Mouse (Mus musculus) stomach, embryonic 15.5 days (tissue): ENCODE data around the gene Msn. TPM values are rescaled to one million over a fixed set of nuclear protein-coding genes. Genes with fewer than 3 reads are reported as not detected.
"Not testable (repeated sequence)": the region's sequence is repeated elsewhere in the genome, so short reads cannot be mapped to it uniquely, and the experiment has no call there.

Experiments used
- ATAC-seq: fragments of 200-750 bp; cut with Nextera tagmentation; 2 replicates; pipeline ENCODE4 v1.8.0; 2017; ENCODE audit warnings: low read depth, moderate number of reproducible peaks, moderate TSS enrichment; ENCODE audit not compliant: insufficient read depth, low FRiP score
- H3K27ac ChIP-seq: fragments of 300-500 bp; sonication (generic); 2 replicates; pipeline ENCODE4 v1.5.1; 2015; ENCODE audit warnings: mild to moderate bottlenecking, inconsistent platforms
- H3K27me3 ChIP-seq: fragments of 300-500 bp; sonication (generic); replicated peaks from 2 replicates; pipeline ENCODE4 v1.6.1; 2015; ENCODE audit warnings: inconsistent platforms
- H3K36me3 ChIP-seq: fragments of 300-500 bp; sonication (generic); 2 replicates; pipeline ENCODE4 v1.6.1; 2015; ENCODE audit warnings: inconsistent platforms
- H3K4me1 ChIP-seq: fragments of 300-500 bp; sonication (generic); 2 replicates; pipeline ENCODE4 v1.6.1; 2015; ENCODE audit warnings: inconsistent platforms
- H3K4me2 ChIP-seq: fragments of 300-500 bp; sonication (generic); 2 replicates; pipeline ENCODE4 v1.6.1; 2015; ENCODE audit warnings: mild to moderate bottlenecking, inconsistent platforms
- H3K4me3 ChIP-seq: fragments of 300-500 bp; sonication (generic); replicated peaks from 2 replicates; pipeline ENCODE4 v1.5.1; 2015; ENCODE audit warnings: inconsistent platforms
- H3K9ac ChIP-seq: fragments of 300-500 bp; sonication (generic); 2 replicates; pipeline ENCODE4 v1.6.1; 2015; ENCODE audit warnings: inconsistent platforms
- H3K9me3 ChIP-seq: fragments of 300-500 bp; sonication (generic); 2 replicates; pipeline ENCODE4 v1.6.1; 2016; ENCODE audit warnings: inconsistent platforms
- WGBS: fragments of 180-500 bp; shearing (Covaris S2); methylation state at CpG from one replicate; pipeline ENCODE4 v1.1.7; 2015; 5-methylcytosine and 5-hydroxymethylcytosine counted together
- polyA plus RNA-seq: library from polyadenylated mRNA; unstranded; fragments of >200 nt; fragmentation: Nextera tagmentation; extraction: Ambion mirVana; gene quantifications from 2 replicates; pipeline ENCODE4 v1.2.1, GENCODE M21; 2015

Gene Msn
- polyA plus RNA-seq, 1 experiment from 2014 or later, result 76.6 TPM

DNA sequence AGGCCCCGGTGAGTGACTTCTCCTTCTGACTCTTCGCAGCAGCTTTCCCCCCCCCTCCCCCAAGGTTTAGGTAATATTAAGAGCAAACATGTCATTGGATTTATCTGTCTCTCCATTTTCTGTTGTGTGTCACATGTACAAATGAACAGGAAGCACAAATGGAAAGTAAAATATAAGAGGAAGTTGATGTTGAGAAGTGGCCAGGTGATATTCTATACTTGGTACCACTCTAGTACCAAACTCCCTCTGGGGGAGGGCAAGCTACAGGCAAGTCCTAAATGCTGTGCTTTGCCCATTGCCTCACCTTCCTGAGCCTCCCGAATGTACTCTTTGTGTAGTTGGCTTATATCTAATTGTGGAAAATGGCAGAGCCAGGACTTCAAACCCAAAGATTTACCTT lies 62.1 kb downstream of the Msn start:
- WGBS, result 90% methylated on average over 3 of the region's 3 CpGs
- no peak overlapping the region for H3K4me3 ChIP-seq
- no peak for ATAC-seq
- H3K4me1 ChIP-seq, result no peaks in the 10 kb centered on the region
- H3K36me3 ChIP-seq, result no peaks in the 10 kb centered on the region
- H3K27me3 ChIP-seq, result no peaks in the 10 kb centered on the region
- H3K27ac ChIP-seq, result no peak overlapping the region
- no peaks in the 10 kb centered on the region for H3K9me3 ChIP-seq
- no peak overlapping the region for H3K4me2 ChIP-seq
- H3K9ac ChIP-seq, result no peak overlapping the region

DNA sequence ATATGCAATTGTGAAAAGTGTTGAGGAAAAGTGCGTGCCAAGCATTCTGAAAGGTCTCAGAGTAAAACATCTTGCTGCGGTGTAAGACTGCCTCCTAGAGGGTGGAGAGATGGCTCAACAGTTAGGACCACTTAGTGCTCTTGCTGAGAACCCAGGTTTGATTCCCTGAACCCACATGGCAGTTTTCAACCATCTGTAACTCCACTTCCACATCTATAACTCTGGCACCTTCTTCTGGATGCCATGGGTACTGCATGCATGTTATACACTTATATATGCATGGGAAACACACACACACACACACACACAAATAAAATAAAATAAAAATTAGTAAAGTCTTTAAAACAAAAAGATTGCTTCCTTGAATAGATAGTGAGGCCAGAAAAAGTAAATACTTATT lies 66.7 kb downstream of the Msn start:
- no peaks in the 10 kb centered on the region for H3K4me1 ChIP-seq

DNA sequence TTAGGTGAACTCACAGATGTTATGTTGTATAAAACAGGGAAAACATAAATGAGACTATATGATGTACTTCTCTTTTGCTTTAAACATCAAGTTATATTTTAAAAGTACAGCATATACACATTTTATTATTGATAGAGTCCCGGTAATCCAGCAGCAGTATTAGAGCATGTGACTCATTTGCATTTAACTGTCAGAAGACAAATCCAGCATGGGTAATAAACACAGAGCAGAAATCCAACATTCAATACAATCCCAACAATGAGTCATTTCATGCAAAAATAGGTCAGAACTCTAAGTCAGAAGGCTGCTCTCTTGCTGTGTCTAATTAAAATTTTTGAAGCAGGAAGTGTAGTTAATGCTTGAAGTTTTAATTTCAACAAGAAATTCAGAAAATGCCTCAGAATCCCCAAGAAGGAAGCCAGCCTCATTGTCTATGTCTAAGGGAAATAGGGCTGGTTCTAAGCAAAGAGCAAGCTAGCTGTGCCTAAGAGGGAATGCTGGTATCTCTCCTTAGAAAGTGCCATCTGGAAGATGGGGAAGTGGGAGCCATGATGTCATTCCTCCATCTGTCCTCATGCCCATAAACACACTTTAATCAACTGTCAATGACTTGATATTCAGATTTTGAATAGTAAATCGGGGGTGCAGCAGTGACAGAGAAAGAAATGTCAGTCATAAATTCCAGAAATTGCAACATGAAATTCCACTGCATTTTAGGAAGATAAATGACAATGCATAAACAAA lies 76.0 kb downstream of the Msn start:
- WGBS, result 77% methylated on average over 2 of the region's 2 CpGs
- no peaks in the 10 kb centered on the region for H3K4me1 ChIP-seq
- no peak overlapping the region for H3K4me3 ChIP-seq
- no peak overlapping the region for H3K27ac ChIP-seq
- H3K9ac ChIP-seq, result no peak overlapping the region
- H3K9me3 ChIP-seq, result no peaks in the 10 kb centered on the region
- H3K27me3 ChIP-seq, result no peaks in the 10 kb centered on the region
- no peaks in the 10 kb centered on the region for H3K36me3 ChIP-seq
- ATAC-seq, result no peak
- no peak overlapping the region for H3K4me2 ChIP-seq

More for the DNA sequence above, 66.7 kb downstream of the Msn start:
- Histone ChIP-seq H3K4me3 (no peak overlapping the region), H3K36me3 (no peaks in the 10 kb centered on the region), H3K27me3 (no peaks in the 10 kb centered on the region), H3K9ac (no peak overlapping the region), H3K27ac (no peak overlapping the region), H3K4me2 (no peak overlapping the region), H3K9me3 (no peaks in the 10 kb centered on the region)
- 87% methylated on average over 2 of the region's 2 CpGs for WGBS
- ATAC-seq, result no peak

DNA sequence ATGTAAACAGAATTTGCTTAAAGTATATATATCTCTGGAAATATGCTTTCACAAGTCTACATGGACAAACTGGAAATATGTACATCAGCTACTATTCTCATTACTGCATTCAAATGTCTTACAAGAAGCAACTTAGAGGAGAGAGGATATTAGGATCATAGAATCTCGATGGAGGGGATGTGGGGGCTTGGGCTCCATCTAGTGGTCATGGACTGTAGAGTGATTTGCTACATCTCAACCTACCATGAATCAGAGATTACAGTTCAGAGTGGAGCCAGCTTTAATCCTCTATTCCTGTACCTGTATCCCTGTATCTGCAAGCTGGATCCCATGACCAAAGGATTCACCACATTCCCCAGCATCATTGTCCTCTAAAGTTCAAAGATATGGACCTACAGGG lies 82.6 kb downstream of the Msn start:
- Histone ChIP-seq H3K4me2 (no peak overlapping the region), H3K27me3 (no peaks in the 10 kb centered on the region), H3K36me3 (no peaks in the 10 kb centered on the region), H3K4me3 (no peak overlapping the region), H3K27ac (no peak overlapping the region), H3K9me3 (no peaks in the 10 kb centered on the region), H3K4me1 (no peaks in the 10 kb centered on the region), H3K9ac (no peak overlapping the region)
- WGBS, result 9% methylated on average over 1 of the region's 1 CpGs
- ATAC-seq, result no peak

DNA sequence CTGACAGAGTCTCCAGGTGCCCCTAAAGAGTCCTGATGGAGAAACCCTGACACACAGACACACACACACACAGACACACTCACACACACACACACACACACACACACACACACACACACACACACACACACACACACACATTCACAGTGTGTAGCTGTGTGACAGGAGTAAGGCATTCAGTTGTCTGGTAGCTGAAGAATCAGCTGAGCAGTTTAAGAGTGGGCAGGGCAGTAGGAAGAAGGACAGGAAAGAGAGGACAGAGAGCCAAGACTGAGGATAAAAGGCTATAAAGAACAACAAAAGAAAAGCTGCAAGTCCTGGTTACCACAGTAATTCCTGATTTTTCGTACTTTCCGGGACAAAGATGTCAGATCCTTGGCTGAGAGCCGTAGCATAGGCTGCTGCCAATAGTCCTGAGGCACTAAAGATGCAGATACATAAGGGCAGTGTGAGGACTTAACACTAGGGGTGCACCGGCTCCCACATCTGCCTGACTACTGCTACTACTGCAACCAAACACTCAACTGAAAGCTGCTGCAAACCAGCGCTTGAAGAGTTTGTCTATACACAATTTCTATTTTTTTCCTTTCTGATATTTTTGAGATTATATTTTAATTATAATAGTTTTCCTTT lies 88.4 kb downstream of the Msn start:
- Histone ChIP-seq H3K36me3 (no peaks in the 10 kb centered on the region), H3K4me2 (no peak overlapping the region), H3K27ac (no peak overlapping the region), H3K4me3 (no peak overlapping the region), H3K27me3 (no peaks in the 10 kb centered on the region), H3K9ac (no peak overlapping the region), H3K9me3 (no peaks in the 10 kb centered on the region), H3K4me1 (no peaks in the 10 kb centered on the region)
- 61% methylated on average over 5 of the region's 5 CpGs for WGBS
- no peak for ATAC-seq

DNA sequence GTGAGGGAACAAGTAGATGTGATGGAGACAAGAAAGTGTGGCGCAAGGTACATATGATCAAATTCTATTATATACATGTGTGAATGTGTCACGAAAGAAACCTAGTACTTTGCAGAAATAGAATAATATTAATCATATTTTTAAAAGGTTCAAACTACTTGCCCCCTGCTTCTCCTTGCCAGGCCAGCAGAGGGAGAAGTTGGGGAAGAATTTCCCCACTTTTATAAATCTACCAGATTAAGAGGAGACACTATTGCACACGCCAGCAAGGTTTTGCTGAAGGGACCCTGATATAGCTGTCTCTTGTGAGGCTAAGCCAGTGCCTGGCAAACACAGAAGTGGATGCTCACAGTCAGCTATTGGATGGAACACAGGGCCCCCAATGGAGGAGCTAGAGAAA lies 109.3 kb downstream of the Msn start:
- H3K9me3 ChIP-seq, H3K4me3 ChIP-seq, H3K27me3 ChIP-seq, H3K27ac ChIP-seq, H3K9ac ChIP-seq, H3K36me3 ChIP-seq, H3K4me2 ChIP-seq, ATAC-seq, H3K4me1 ChIP-seq: not testable (repeated sequence)
- 81% methylated on average over 3 of the region's 3 CpGs for WGBS

DNA sequence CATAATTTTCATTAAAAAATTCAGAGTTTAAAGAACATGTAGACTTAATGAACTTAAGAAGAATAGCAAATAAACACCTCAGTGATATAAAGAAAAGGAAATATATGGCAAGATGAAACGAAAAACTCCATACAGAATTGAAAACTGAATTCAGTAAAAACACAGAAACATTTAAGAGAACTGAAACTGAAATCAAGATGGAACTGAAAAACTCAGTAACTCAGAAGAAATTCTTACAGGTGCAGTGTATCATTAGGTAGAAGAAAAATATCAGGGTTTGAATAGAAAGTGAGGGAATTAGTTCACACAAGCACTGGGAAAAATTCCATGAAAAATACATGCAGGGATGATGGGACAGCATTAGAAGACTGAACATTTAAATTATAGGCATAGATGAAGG lies 111.0 kb downstream of the Msn start:
- H3K27ac ChIP-seq, result no peak overlapping the region
- H3K4me2 ChIP-seq, result no peak overlapping the region
- H3K27me3 ChIP-seq, result no peaks in the 10 kb centered on the region
- no peaks in the 10 kb centered on the region for H3K4me1 ChIP-seq
- H3K4me3 ChIP-seq, result no peak overlapping the region
- no peak overlapping the region for H3K9ac ChIP-seq
- no peaks in the 10 kb centered on the region for H3K9me3 ChIP-seq
- no peak for ATAC-seq
- 39% methylated on average over 1 of the region's 1 CpGs for WGBS
- H3K36me3 ChIP-seq, result no peaks in the 10 kb centered on the region

DNA sequence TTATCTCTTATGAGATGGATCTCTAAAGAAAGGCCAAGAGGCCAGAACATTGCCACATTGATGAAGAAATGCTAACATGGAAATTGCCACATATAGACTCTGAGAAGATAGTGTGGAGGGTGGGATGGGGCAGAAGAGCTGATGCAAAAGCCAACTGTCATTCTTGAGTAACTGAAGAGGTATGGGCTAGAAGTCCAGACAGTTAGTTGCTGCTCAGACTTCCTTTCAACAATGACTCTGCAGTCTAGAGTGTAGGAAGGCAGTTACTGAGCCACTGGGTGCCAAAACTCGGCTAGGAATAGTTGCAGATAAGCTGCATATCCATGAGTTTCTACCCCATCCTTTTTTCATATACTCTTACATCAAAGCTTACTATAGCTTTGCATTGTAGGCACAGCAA lies 122.2 kb downstream of the Msn start:
- no peaks in the 10 kb centered on the region for H3K4me1 ChIP-seq
- ATAC-seq, result no peak
- no peaks in the 10 kb centered on the region for H3K9me3 ChIP-seq
- H3K4me3 ChIP-seq, result no peak overlapping the region
- H3K9ac ChIP-seq, result no peak overlapping the region
- no peaks in the 10 kb centered on the region for H3K27me3 ChIP-seq
- no peak overlapping the region for H3K4me2 ChIP-seq
- H3K27ac ChIP-seq, result no peak overlapping the region
- 53% methylated on average over 1 of the region's 1 CpGs for WGBS
- no peaks in the 10 kb centered on the region for H3K36me3 ChIP-seq

Other genes starting within 250 kb of the Msn start
- gene Las1l, start 139.1 kb upstream of the Msn start, polyA plus RNA-seq, result 56.3 and 62.0 TPM in 2 replicates
- gene Vsig4, start 197.4 kb downstream of the Msn start, polyA plus RNA-seq, result 0.18 TPM in 1 of 2 replicates, not detected in the other